Mouse (Mus musculus) heart, adult 2 months (tissue): ENCODE results near the gene Hoxc4.

Experiments used
- CTCF ChIP-seq: fragments of 200-600 bp; IDR thresholded peaks from 2 replicates; pipeline ENCODE4 v1.8.1; 2022; ENCODE audit warnings: antibody characterized with exemption, mild to moderate bottlenecking, moderate library complexity
- POLR2A ChIP-seq: fragments of 200-500 bp; IDR thresholded peaks from 2 replicates; pipeline ENCODE4 v1.6.1; 2011; ENCODE audit warnings: mild to moderate bottlenecking, low read depth, low read length, control low read depth; ENCODE audit not compliant: insufficient read depth

GRCm38 (mm10) chr15:103060341-103061130 lies 41.8 kb downstream of the Hoxc4 start:
- TF ChIP-seq CTCF (no peak), POLR2A (no peak)
